Mouse (Mus musculus): ENCODE data around the gene Plac1.
"Not testable (repeated sequence)": the region's sequence is repeated elsewhere in the genome, so short reads cannot be mapped to it uniquely, and the experiment has no call there.

Plac1 gene

DNA sequence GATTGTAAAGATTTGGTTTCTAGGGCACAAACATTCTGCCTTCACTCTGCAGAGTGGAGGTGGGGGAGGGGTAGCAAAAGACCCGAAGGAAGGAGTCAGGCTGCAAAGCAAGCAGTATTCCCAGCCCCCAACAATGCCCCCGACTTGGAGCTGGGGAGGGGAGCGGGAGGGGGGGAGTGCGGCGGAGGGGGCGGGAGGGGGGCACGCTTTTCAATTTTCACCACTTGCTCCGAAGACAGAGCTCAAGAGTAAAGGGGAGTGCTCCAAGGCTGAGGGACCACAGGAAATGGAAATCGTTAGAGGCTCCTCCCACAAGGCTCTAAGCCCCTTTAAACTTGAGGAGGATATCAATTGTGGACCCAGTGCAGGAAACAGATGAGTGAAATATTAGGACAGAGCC lies 189.6 kb downstream of the Plac1 start:
- no peak for DNase-seq (ENCODE audit: extremely low spot score, low read depth, low spot score)

DNA sequence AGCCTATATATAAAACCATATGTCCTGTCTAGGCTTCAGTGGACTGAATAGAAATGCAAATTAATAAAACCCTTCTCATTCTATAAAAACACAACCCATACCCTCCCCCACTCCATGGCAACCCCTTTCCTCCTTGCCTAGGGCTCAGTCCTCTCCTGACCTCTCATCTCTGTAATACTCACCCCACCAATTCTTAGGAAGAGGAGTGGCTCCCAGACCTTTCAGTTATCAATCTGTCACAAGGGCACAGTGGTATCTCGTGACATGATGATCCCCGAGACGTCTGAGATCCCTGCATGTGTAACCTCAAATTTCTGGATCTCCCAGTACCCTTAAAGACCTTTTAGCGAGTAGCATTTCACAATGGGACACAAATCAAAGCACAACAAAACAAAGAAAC lies 190.7 kb downstream of the Plac1 start:
- DNase-seq (ENCODE audit: extremely low spot score, low read depth, low spot score), result no peak

DNA sequence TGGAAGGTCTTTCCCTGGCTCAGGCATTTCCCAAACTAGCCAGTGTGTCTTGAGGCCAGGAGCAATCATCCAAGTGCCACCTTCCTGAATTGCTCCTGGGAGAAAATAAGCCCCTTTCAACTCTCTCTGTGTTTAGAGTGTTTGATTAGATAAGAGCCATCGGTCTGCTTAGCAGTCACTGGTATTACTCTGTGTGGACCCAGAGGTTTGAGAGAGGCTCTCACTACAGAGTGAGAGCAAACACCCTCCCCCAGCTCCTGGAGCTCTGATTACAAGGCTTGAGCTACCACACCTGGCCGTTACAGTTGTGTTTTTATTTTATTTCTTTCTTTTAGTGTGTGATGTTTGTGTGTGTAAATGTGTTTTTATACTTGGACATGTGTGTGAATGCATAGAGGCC lies 193.0 kb downstream of the Plac1 start:
- DNase-seq (ENCODE audit: extremely low spot score, low read depth, low spot score), result no peak

DNA sequence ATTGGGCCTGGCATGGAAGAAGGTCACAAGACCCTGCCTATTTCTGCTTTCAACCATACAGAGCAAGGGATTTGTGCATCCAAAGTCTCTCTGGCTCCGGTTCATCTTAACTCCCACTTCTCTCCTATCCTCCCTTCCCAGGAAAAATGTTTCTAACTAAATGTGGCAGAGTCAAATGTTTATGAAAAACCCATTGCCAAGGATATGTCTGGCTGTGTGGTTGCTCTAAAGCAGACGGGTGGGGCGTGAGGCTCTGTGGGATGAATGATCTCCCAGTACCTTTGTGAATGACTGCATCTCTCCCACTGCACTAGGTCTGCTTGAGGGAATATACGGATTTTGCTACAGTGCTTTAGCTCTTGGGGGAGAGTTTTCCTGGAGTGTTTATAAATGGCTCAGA lies 193.9 kb downstream of the Plac1 start:
- DNase-seq (ENCODE audit: extremely low spot score, low read depth, low spot score), result no peak

DNA sequence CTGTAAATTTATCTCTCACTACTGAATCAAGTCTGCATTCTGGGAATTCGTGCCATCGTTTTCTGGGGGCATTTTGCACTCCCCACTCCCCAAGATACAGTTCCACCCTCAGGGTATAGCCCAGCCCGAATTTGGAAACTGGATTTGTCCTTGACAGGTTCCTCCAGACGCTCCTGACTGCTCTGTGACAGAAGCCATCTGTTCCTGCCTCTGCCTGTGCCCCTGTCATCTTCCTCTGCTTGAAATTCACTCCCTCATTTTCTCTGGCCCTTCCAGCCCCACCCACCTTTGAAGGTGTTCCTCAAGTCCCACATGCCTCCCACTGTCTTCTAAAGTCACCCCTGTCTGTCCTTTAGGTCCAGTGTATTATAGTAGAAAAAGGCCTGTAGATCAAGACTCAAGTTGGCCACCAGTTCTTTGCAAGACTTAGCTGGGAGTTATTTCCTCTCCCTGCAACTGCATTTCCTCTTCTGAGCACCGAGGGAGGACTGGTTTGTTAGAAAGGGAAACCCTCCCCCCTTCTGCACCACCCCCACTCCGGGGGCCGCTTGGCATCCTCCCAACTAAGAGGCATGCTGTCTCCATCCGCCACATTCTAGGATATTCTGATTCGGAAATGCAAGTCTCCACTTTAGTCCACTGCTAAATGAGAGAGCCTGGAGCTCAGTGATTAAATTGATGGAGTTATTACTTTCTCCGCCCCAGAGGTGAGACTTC lies 194.6 kb downstream of the Plac1 start:
- DNase-seq (ENCODE audit: extremely low spot score, low read depth, low spot score), result no peak

DNA sequence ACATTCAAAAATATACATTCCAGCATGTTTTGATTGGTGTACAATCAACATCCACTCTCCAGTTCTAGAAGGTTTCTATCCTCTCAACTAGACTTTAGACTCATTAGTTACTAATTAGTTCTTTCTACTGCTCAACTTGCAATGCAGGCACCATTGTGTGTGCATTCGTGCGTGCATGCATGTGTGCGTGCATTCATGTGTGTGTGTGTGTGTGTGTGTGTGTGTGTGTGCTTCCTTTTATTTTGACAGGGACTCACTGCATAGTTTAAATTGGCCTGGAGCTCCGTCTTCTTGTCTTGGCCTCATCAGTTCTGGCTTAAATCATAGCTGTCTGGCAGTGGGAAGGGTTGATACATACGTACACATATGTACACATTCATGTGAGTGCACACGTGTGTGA lies 198.9 kb downstream of the Plac1 start:
- DNase-seq (ENCODE audit: extremely low spot score, low read depth, low spot score), result no peak

DNA sequence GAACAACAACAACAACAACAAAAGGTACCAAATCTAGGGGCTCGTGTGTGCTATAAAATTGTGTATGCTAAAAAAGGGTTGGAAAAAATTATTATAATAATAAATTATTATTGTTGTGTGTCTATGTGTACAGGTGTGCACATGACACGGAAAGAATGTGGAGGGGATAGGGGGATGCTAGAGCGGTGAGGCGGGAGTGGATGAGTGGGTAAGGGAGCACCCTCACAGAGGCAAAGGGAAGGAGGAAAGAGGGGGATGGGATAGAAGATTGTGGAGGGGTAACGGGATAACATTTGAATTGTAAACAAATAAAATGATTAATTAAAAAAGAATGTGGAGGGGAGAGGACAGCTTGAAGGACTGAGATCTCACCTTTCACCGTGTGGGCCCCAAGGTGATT lies 199.8 kb downstream of the Plac1 start:
- DNase-seq (ENCODE audit: extremely low spot score, low read depth, low spot score), result no peak

DNA sequence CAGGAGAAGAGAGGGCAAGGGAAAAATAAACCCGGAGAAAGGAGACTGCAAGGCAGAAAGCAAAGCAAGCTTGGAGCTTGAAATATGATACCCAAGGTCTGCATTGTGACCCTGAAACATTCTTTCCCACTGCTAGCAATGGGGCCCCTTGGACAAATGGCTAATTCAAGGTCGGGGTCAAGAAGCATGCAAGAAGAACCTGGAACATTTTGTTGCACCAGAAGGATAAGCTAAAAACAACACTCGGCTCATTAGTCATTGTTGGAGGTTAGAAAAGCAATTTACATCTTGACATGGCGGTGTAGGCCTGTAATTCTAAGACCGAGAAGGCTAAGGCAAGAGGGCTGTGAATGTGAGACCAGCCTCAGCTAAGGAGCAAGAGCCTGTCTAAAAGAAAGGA lies 200.3 kb downstream of the Plac1 start:
- no peak for DNase-seq (ENCODE audit: extremely low spot score, low read depth, low spot score)

DNA sequence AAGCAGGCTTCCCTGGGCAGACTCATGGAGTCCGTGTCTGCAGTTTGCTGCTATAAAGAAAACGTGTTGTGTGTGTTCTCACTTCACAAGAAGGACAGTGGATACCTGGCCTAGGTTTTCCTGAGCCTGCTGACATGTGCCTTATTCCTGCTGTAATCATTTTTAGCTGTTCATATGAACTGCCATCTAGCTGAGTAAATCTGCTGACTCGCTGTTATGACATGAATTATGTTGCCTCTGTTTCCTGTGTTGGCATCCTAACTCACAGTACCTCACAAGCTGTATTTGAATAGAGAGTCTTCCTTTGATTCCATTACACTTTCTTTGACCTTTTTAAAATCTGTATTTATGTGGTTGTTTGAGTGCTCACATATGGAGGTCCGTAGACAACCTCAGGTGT lies 201.7 kb downstream of the Plac1 start:
- no peak for DNase-seq (ENCODE audit: extremely low spot score, low read depth, low spot score)

DNA sequence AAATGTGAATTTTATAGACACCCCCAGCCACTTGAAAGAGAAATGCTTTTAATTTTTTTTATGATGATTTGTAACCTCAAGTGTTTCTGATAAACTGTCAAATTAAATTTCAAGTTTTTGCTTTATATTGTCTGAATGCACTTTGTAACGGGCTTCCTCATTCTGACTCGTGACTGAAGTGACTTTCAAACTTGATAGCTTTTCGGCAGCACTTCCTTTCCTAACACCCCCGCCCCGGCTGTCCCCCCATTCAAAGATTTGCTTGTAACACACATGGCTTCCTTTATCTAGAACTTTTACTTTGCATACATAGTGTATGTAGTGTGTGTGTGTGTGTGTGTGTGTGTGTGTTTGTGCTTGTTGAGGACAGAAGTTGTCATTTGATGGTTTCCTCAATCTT lies 210.4 kb downstream of the Plac1 start:
- no peak for DNase-seq (ENCODE audit: extremely low spot score, low read depth, low spot score)

DNA sequence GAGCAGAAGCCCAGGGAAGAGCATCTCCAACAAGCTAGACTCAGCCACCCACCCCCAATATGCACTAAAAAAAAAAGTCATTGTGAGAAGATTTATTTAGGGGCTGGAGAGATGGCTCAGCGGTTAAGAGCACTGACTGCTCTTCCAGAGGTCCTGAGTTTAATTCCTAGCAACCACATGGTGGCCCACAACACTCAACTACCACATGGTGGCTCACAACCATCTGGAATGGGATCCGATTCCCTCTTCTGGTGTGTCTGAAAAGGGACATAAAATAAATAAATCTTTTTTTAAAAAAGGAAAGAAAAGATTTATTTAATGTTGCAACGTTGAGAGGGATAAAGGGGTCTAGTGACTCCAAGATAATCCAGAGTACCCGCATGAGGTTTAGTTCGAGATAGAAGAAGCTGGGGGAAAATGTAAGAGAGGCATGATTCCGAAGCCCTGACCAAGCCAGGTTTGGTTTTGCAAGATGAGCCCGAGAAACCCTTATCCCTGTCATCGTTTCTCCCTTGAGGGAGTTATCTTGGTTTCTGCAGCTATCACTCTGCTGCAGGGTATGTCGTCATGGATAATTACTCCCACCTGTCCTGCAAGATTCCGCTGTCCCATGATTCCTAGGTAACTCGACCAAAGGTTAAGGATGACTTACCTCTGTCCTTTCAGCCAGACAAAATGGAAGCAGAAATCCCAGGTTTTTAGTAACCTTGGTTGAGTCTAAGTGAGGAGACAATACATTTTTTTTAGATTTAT lies 214.3 kb downstream of the Plac1 start:
- DNase-seq (ENCODE audit: extremely low spot score, low read depth, low spot score), result no peak

DNA sequence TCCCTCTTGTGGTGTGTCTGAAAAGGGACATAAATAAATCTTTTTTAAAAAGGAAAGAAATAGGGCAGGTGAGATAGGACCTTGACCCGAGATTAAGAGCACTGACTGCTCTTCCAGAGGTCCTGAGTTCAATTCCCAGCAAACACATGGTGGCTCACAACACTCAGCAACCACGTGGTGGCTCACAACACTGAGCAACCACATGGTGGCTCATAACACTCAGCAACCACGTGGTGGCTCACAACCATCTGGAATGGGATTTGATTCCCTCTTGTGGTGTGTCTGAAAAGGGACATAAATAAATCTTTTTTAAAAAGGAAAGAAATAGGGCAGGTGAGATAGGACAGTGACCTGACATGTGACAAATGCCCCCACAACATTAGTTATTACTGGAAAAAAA lies 215.6 kb downstream of the Plac1 start:
- DNase-seq (ENCODE audit: extremely low spot score, low read depth, low spot score), result not testable (repeated sequence)

DNA sequence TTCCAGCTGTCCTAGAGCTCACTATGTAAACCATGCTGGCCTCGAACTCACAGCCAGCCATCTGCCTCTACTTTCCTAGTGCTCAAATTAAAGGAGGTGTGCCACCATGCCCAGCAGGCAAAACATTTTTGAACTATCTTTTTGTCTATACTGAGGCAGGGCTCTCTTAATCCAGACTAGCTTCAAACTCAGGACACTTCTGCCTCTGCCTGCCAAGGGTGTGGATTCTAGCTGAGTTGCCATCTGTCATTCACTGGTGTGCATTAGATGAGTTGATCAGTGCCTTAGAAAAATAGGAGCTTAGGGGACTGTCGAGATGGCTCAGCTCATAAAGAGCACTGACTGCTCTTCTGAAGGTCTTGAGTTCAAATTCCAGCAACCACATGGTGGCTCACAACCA lies 216.9 kb downstream of the Plac1 start:
- DNase-seq (ENCODE audit: extremely low spot score, low read depth, low spot score), result no peak
